Mouse (Mus musculus): Measurements from ENCODE around the gene Itgb5. TPM values are rescaled to one million over a fixed set of nuclear protein-coding genes. Genes with fewer than 3 reads are reported as not detected.

Itgb5 gene
- polyA plus RNA-seq, 1 experiment from 2014 or later: 13.5 TPM

GRCm38 (mm10) chr16:33889000-33889607, 59.6 kb downstream of the Itgb5 start:
- Histone ChIP-seq H3K9ac (ENCODE audit: low read depth, low read length) (no peak overlapping the region), H3K4me2 (ENCODE audit: low read length) (no peak overlapping the region), H3K4me3 (ENCODE audit: low read depth, low read length) (no peak overlapping the region), H3K4me1 (ENCODE audit: control insufficient read depth, insufficient read depth, low read length) (peaks cover 7% of the 10 kb centered on the region; the same call in 1 of the 2 replicates), H3K27me3 (ENCODE audit: control insufficient read depth, insufficient read depth, low read depth, low read length) (no peaks in the 10 kb centered on the region), H3K9me3 (replicated peaks; ENCODE audit: control insufficient read depth, low read length, poor library complexity, severe bottlenecking) (no peaks in the 10 kb centered on the region), H3K27ac (ENCODE audit: low read length) (no peak overlapping the region), H3K36me3 (ENCODE audit: control insufficient read depth, insufficient read depth, low read length) (no peaks in the 10 kb centered on the region)
- WGBS: 87% methylated on average over 13 of the region's 13 CpGs
- no peak for ATAC-seq

GRCm38 (mm10) chr16:33891099-33891498, 61.6 kb downstream of the Itgb5 start:
- H3K9me3 ChIP-seq (replicated peaks; ENCODE audit: control insufficient read depth, low read length, poor library complexity, severe bottlenecking): no peaks in the 10 kb centered on the region
- H3K9ac ChIP-seq (ENCODE audit: low read depth, low read length): no peak overlapping the region
- no peak overlapping the region for H3K27ac ChIP-seq (ENCODE audit: low read length)
- no peak overlapping the region for H3K4me2 ChIP-seq (ENCODE audit: low read length)
- ATAC-seq: no peak
- no peak overlapping the region for H3K4me3 ChIP-seq (ENCODE audit: low read depth, low read length)
- peaks cover 7% of the 10 kb centered on the region; the same call in 1 of the 2 replicates for H3K4me1 ChIP-seq (ENCODE audit: control insufficient read depth, insufficient read depth, low read length)
- H3K27me3 ChIP-seq (ENCODE audit: control insufficient read depth, insufficient read depth, low read depth, low read length): no peaks in the 10 kb centered on the region
- 72% methylated on average over 8 of the region's 8 CpGs for WGBS
- no peaks in the 10 kb centered on the region for H3K36me3 ChIP-seq (ENCODE audit: control insufficient read depth, insufficient read depth, low read length)

DNA sequence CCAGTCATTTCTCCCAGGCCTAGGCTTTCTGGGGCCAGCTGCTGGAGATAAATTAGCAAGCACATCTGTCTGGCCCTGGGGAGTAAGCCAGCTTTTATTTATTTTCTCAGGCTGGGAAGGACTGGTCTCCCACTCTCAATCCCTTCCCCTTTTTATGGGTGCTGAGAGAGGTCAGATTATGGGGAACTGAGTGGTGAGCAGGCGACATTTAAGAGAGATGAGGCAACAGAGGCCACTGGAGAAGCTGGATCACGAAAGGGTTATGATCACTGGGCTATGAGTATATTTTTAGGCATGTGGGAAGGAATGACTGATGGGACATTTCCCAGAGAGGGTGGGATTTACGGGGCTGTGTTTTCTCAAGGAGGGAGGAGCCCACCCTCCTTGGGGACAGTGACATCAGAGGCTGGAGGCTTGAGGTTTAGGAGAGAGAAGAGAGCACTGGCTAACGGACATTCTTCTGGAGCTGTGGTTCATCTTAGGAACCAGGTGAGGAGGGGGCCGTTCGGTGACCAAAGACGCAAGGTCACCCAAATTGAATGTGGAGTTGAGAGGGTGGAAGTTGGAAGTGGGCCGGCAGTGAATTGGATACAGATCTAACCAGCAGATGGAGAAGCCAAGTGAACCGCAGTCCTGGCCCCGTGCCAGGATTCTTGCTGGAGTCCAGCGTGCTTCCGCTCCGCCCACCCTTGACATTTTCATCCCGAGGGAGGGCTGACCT, 62.3 kb downstream of the Itgb5 start:
- Histone ChIP-seq H3K27me3 (ENCODE audit: control insufficient read depth, insufficient read depth, low read depth, low read length) (no peaks in the 10 kb centered on the region), H3K36me3 (ENCODE audit: control insufficient read depth, insufficient read depth, low read length) (no peaks in the 10 kb centered on the region), H3K4me3 (ENCODE audit: low read depth, low read length) (no peak overlapping the region), H3K4me1 (ENCODE audit: control insufficient read depth, insufficient read depth, low read length) (peaks cover 7% of the 10 kb centered on the region; the same call in 1 of the 2 replicates), H3K4me2 (ENCODE audit: low read length) (no peak overlapping the region), H3K9ac (ENCODE audit: low read depth, low read length) (no peak overlapping the region), H3K27ac (ENCODE audit: low read length) (no peak overlapping the region), H3K9me3 (replicated peaks; ENCODE audit: control insufficient read depth, low read length, poor library complexity, severe bottlenecking) (no peaks in the 10 kb centered on the region)
- WGBS: 50% methylated on average over 14 of the region's 14 CpGs
- no peak for ATAC-seq

- 62% methylated on average over 6 of the region's 6 CpGs for WGBS
These were observed 63.1 kb downstream of the Itgb5 start for GRCm38 (mm10) chr16:33892539-33892938.

GRCm38 (mm10) chr16:33893796-33894195, 64.3 kb downstream of the Itgb5 start:
- H3K4me3 ChIP-seq (ENCODE audit: low read depth, low read length): no peak overlapping the region
- no peaks in the 10 kb centered on the region for H3K27me3 ChIP-seq (ENCODE audit: control insufficient read depth, insufficient read depth, low read depth, low read length)
- no peak overlapping the region for H3K4me2 ChIP-seq (ENCODE audit: low read length)
- no peak overlapping the region for H3K27ac ChIP-seq (ENCODE audit: low read length)
- H3K36me3 ChIP-seq (ENCODE audit: control insufficient read depth, insufficient read depth, low read length): no peaks in the 10 kb centered on the region
- H3K4me1 ChIP-seq (ENCODE audit: control insufficient read depth, insufficient read depth, low read length): peaks cover 7% of the 10 kb centered on the region; the same call in 1 of the 2 replicates
- H3K9me3 ChIP-seq (replicated peaks; ENCODE audit: control insufficient read depth, low read length, poor library complexity, severe bottlenecking): no peaks in the 10 kb centered on the region
- no peak overlapping the region for H3K9ac ChIP-seq (ENCODE audit: low read depth, low read length)
- 93% methylated on average over 4 of the region's 4 CpGs for WGBS
- ATAC-seq: no peak

More at GRCm38 (mm10) chr16:33892539-33892938, 63.1 kb downstream of the Itgb5 start:
- Histone ChIP-seq H3K27ac (ENCODE audit: low read length) (no peak overlapping the region), H3K4me3 (ENCODE audit: low read depth, low read length) (no peak overlapping the region), H3K36me3 (ENCODE audit: control insufficient read depth, insufficient read depth, low read length) (no peaks in the 10 kb centered on the region), H3K4me2 (ENCODE audit: low read length) (no peak overlapping the region), H3K4me1 (ENCODE audit: control insufficient read depth, insufficient read depth, low read length) (peaks cover 7% of the 10 kb centered on the region; the same call in 1 of the 2 replicates), H3K9ac (ENCODE audit: low read depth, low read length) (no peak overlapping the region), H3K9me3 (replicated peaks; ENCODE audit: control insufficient read depth, low read length, poor library complexity, severe bottlenecking) (no peaks in the 10 kb centered on the region), H3K27me3 (ENCODE audit: control insufficient read depth, insufficient read depth, low read depth, low read length) (no peaks in the 10 kb centered on the region)
- ATAC-seq: no peak

DNA sequence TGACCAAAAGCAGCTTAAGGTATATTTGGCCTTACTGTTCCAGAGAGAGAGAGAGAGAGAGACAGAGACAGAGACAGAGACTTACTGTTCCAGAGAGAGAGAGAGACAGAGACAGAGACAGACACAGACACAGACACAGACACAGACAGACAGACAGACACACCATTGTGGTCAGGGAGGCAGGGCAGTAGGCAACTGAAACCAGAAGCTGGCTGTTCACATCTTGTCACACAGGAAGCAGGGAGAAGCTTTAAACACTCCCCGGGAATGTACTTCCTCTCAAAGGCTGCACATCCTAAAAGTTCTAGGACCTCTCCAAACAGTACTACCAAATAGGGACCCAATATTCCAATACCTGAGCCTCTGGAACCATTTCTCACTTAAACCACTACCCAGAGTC, 65.0 kb downstream of the Itgb5 start:
- H3K36me3 ChIP-seq (ENCODE audit: control insufficient read depth, insufficient read depth, low read length): no peaks in the 10 kb centered on the region
- ATAC-seq: no peak
- H3K27ac ChIP-seq (ENCODE audit: low read length): no peak overlapping the region
- H3K4me1 ChIP-seq (ENCODE audit: control insufficient read depth, insufficient read depth, low read length): peaks cover 7% of the 10 kb centered on the region; the same call in 1 of the 2 replicates
- H3K9me3 ChIP-seq (replicated peaks; ENCODE audit: control insufficient read depth, low read length, poor library complexity, severe bottlenecking): no peaks in the 10 kb centered on the region
- H3K9ac ChIP-seq (ENCODE audit: low read depth, low read length): no peak overlapping the region
- H3K4me2 ChIP-seq (ENCODE audit: low read length): no peak overlapping the region
- WGBS: 80% methylated on average over 1 of the region's 1 CpGs
- no peak overlapping the region for H3K4me3 ChIP-seq (ENCODE audit: low read depth, low read length)
- H3K27me3 ChIP-seq (ENCODE audit: control insufficient read depth, insufficient read depth, low read depth, low read length): no peaks in the 10 kb centered on the region

DNA sequence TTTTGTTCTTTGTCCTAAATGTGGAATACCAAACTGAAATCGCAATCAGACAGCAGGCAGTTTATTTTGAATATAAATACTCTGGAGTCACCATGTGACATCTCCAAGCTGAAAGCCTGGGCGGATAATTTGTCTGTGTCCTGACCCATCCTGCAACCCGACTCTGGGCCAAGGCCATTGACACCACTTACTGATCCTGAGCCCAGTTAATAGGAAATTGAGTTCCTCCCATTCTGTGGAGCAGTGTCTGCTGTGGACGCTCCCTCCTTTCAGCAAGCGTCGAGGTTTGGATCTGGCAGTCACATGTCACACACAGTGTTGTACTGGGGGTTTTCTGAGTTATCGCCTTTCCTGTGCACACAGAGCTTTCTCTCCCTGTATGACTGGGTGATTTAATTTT, 66.2 kb downstream of the Itgb5 start:
- no peak overlapping the region for H3K9ac ChIP-seq (ENCODE audit: low read depth, low read length)
- H3K27ac ChIP-seq (ENCODE audit: low read length): no peak overlapping the region
- H3K4me1 ChIP-seq (ENCODE audit: control insufficient read depth, insufficient read depth, low read length): peaks cover 7% of the 10 kb centered on the region; the same call in 1 of the 2 replicates
- ATAC-seq: no peak
- no peaks in the 10 kb centered on the region for H3K36me3 ChIP-seq (ENCODE audit: control insufficient read depth, insufficient read depth, low read length)
- H3K4me3 ChIP-seq (ENCODE audit: low read depth, low read length): no peak overlapping the region
- H3K9me3 ChIP-seq (replicated peaks; ENCODE audit: control insufficient read depth, low read length, poor library complexity, severe bottlenecking): no peaks in the 10 kb centered on the region
- H3K4me2 ChIP-seq (ENCODE audit: low read length): no peak overlapping the region
- no peaks in the 10 kb centered on the region for H3K27me3 ChIP-seq (ENCODE audit: control insufficient read depth, insufficient read depth, low read depth, low read length)
- WGBS: 75% methylated on average over 7 of the region's 7 CpGs

DNA sequence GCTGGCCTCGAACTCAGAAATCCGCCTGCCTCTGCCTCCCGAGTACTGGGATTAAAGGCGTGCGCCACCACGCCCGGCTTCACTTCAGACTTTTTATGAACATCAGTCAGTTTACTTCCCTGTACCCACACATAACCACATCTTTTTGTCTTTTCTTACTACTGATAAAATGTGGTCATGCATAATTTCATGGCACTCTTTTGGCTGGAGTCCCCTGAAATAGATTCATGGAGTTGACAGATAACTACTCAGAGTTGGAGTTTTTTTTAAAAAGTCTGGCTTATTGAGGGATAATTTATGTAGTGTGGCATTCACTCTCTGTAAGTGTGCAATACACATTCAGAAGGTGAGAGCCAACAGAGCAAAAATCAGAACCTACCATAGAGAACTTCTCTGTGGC, 67.3 kb downstream of the Itgb5 start:
- no peak for ATAC-seq
- whole genome bisulfite sequencing: 97% methylated on average over 7 of the region's 7 CpGs
- H3K4me3 ChIP-seq (ENCODE audit: low read depth, low read length): no peak overlapping the region

More for the DNA sequence above, 67.3 kb downstream of the Itgb5 start:
- no peaks in the 10 kb centered on the region for H3K36me3 ChIP-seq (ENCODE audit: control insufficient read depth, insufficient read depth, low read length)
- H3K4me1 ChIP-seq (ENCODE audit: control insufficient read depth, insufficient read depth, low read length): peaks cover 3% of the 10 kb centered on the region; the same call in 1 of the 2 replicates
- H3K9ac ChIP-seq (ENCODE audit: low read depth, low read length): no peak overlapping the region
- H3K4me2 ChIP-seq (ENCODE audit: low read length): no peak overlapping the region
- H3K9me3 ChIP-seq (replicated peaks; ENCODE audit: control insufficient read depth, low read length, poor library complexity, severe bottlenecking): no peaks in the 10 kb centered on the region
- H3K27me3 ChIP-seq (ENCODE audit: control insufficient read depth, insufficient read depth, low read depth, low read length): no peaks in the 10 kb centered on the region
- H3K27ac ChIP-seq (ENCODE audit: low read length): no peak overlapping the region
